Mouse (Mus musculus): ENCODE data around the gene Dync1li1. TPM values are rescaled to one million over a fixed set of nuclear protein-coding genes. Genes with fewer than 3 reads are reported as not detected.

Gene Dync1li1
- polyA plus RNA-seq, 1 experiment from 2014 or later, result 16.3 TPM

DNA sequence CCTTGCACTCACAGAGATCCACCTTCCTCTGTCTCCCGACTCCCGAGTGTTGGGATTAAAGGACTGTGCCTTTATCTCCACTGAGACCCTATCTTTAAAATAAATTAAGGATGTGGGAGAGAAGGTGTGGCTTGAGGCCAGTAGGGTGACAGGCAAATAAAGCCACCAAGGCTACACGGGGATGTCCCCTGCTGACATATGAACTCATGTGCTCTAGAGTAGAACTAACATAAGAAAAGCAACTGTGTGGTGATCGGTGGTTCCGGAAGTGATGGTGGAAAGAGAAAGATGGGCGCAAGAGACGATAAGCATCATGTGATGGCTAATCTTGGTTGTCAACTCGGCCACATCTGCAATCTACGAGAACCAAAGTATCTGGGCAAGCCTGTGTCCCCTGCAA lies 63.7 kb downstream of the Dync1li1 start:
- no peaks in the 10 kb centered on the region for H3K27me3 ChIP-seq (ENCODE audit: insufficient read depth, low read length)
- no peaks in the 10 kb centered on the region for H3K4me1 ChIP-seq (ENCODE audit: insufficient read depth)
- no peak overlapping the region for H3K9ac ChIP-seq (replicated peaks)
- DNase-seq (no peak), ATAC-seq (no peak)
- H3K9me3 ChIP-seq (ENCODE audit: low read length), result no peaks in the 10 kb centered on the region
- TF ChIP-seq EP300 (IDR thresholded peaks at IDR 0.05; ENCODE audit: low read depth), result no peak
- no peak for TF ChIP-seq CTCF (IDR thresholded peaks at IDR 0.05; ENCODE audit: low read depth)
- H3K27ac ChIP-seq (ENCODE audit: low read depth), result no peak overlapping the region
- H3K4me3 ChIP-seq (ENCODE audit: low read depth, low read length), result no peak overlapping the region
- peaks cover 29% of the 10 kb centered on the region for H3K36me3 ChIP-seq (replicated peaks; ENCODE audit: insufficient read depth, low read length)
- WGBS (ENCODE audit: insufficient replicate concordance), result 60% methylated on average over 9 of the region's 9 CpGs
- 0 out of 2 replicates have a peak overlapping the region, but pooled peaks have one; percentile 87 for H3K4me2 ChIP-seq (ENCODE audit: low read depth, low read length)

GRCm38 (mm10) chr9:114752863-114753484 lies 64.4 kb downstream of the Dync1li1 start:
- Histone ChIP-seq H3K27ac (ENCODE audit: low read depth) (peak overlapping the region; percentile 63), H3K4me3 (ENCODE audit: low read depth, low read length) (peak overlapping the region; percentile 59), H3K27me3 (ENCODE audit: insufficient read depth, low read length) (no peaks in the 10 kb centered on the region), H3K4me2 (ENCODE audit: low read depth, low read length) (peak overlapping the region; percentile 87), H3K9me3 (ENCODE audit: low read length) (no peaks in the 10 kb centered on the region), H3K9ac (replicated peaks) (peak overlapping the region; percentile 53), H3K4me1 (ENCODE audit: insufficient read depth) (no peaks in the 10 kb centered on the region), H3K36me3 (replicated peaks; ENCODE audit: insufficient read depth, low read length) (peaks cover 22% of the 10 kb centered on the region)
- ATAC-seq (peak; percentile 92), DNase-seq (peak; percentile 94)
- TF ChIP-seq EP300 (IDR thresholded peaks at IDR 0.05; ENCODE audit: low read depth) (no peak), CTCF (IDR thresholded peaks at IDR 0.05; ENCODE audit: low read depth) (peak; percentile 100)
- WGBS (ENCODE audit: insufficient replicate concordance), result 3% methylated on average over 36 of the region's 36 CpGs

- WGBS (ENCODE audit: insufficient replicate concordance), result 62% methylated on average over 7 of the region's 7 CpGs
- no peaks in the 10 kb centered on the region for H3K9me3 ChIP-seq (ENCODE audit: low read length)
- no peak overlapping the region for H3K4me2 ChIP-seq (ENCODE audit: low read depth, low read length)
- no peaks in the 10 kb centered on the region for H3K27me3 ChIP-seq (ENCODE audit: insufficient read depth, low read length)
- no peak overlapping the region for H3K9ac ChIP-seq (replicated peaks)
- DNase-seq (no peak), ATAC-seq (no peak)
- peaks cover 43% of the 10 kb centered on the region for H3K36me3 ChIP-seq (replicated peaks; ENCODE audit: insufficient read depth, low read length)
- TF ChIP-seq EP300 (IDR thresholded peaks at IDR 0.05; ENCODE audit: low read depth) (no peak), CTCF (IDR thresholded peaks at IDR 0.05; ENCODE audit: low read depth) (no peak)
- H3K4me1 ChIP-seq (ENCODE audit: insufficient read depth), result 0 out of 2 replicates have a peak, but pooled peaks cover 3% of the 10 kb centered on the region
- no peak overlapping the region for H3K27ac ChIP-seq (ENCODE audit: low read depth)
- H3K4me3 ChIP-seq (ENCODE audit: low read depth, low read length), result no peak overlapping the region
Observed at GRCm38 (mm10) chr9:114758272-114758671, 69.7 kb downstream of the Dync1li1 start.

GRCm38 (mm10) chr9:114758801-114759200 lies 70.2 kb downstream of the Dync1li1 start:
- Histone ChIP-seq H3K4me2 (ENCODE audit: low read depth, low read length) (no peak overlapping the region), H3K4me1 (ENCODE audit: insufficient read depth) (0 out of 2 replicates have a peak, but pooled peaks cover 3% of the 10 kb centered on the region), H3K4me3 (ENCODE audit: low read depth, low read length) (no peak overlapping the region), H3K9ac (replicated peaks) (no peak overlapping the region), H3K27me3 (ENCODE audit: insufficient read depth, low read length) (no peaks in the 10 kb centered on the region), H3K27ac (ENCODE audit: low read depth) (no peak overlapping the region), H3K36me3 (replicated peaks; ENCODE audit: insufficient read depth, low read length) (peaks cover 43% of the 10 kb centered on the region), H3K9me3 (ENCODE audit: low read length) (no peaks in the 10 kb centered on the region)
- WGBS (ENCODE audit: insufficient replicate concordance), result 60% methylated on average over 5 of the region's 5 CpGs
- DNase-seq (no peak), ATAC-seq (no peak)
- no peak for TF ChIP-seq EP300 (IDR thresholded peaks at IDR 0.05; ENCODE audit: low read depth)
- no peak for TF ChIP-seq CTCF (IDR thresholded peaks at IDR 0.05; ENCODE audit: low read depth)

GRCm38 (mm10) chr9:114759886-114760285 lies 71.3 kb downstream of the Dync1li1 start:
- DNase-seq (no peak), ATAC-seq (no peak)
- Histone ChIP-seq H3K4me3 (ENCODE audit: low read depth, low read length) (no peak overlapping the region), H3K36me3 (replicated peaks; ENCODE audit: insufficient read depth, low read length) (peaks cover 43% of the 10 kb centered on the region), H3K4me2 (ENCODE audit: low read depth, low read length) (no peak overlapping the region), H3K4me1 (ENCODE audit: insufficient read depth) (0 out of 2 replicates have a peak, but pooled peaks cover 3% of the 10 kb centered on the region), H3K9ac (replicated peaks) (no peak overlapping the region), H3K27me3 (ENCODE audit: insufficient read depth, low read length) (no peaks in the 10 kb centered on the region), H3K27ac (ENCODE audit: low read depth) (no peak overlapping the region), H3K9me3 (ENCODE audit: low read length) (no peaks in the 10 kb centered on the region)
- WGBS (ENCODE audit: insufficient replicate concordance), result 79% methylated on average over 4 of the region's 4 CpGs
- TF ChIP-seq CTCF (IDR thresholded peaks at IDR 0.05; ENCODE audit: low read depth), result no peak
- no peak for TF ChIP-seq EP300 (IDR thresholded peaks at IDR 0.05; ENCODE audit: low read depth)

DNA sequence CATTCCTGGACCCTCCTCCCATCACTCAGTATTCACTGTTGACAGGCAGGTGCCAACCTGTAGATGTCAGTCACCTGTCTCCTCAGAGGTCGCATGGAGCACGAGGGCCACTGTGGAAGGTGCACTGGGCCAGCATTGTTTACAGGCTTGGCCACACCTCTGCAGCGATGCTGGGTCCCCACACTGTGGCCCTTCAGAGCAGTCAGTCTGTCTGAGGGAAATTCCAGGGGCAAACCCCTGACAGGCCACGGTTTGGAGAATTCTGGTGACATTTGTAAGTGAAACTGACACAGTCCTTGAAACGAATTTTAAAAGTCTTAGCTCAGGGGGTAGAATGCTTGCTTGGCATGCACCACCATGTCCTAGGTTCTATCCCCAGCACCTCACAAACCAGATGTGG lies 71.8 kb downstream of the Dync1li1 start:
- Histone ChIP-seq H3K4me2 (ENCODE audit: low read depth, low read length) (no peak overlapping the region), H3K36me3 (replicated peaks; ENCODE audit: insufficient read depth, low read length) (peaks cover 43% of the 10 kb centered on the region), H3K9ac (replicated peaks) (no peak overlapping the region), H3K9me3 (ENCODE audit: low read length) (no peaks in the 10 kb centered on the region), H3K4me1 (ENCODE audit: insufficient read depth) (0 out of 2 replicates have a peak, but pooled peaks cover 3% of the 10 kb centered on the region), H3K27ac (ENCODE audit: low read depth) (no peak overlapping the region), H3K27me3 (ENCODE audit: insufficient read depth, low read length) (no peaks in the 10 kb centered on the region), H3K4me3 (ENCODE audit: low read depth, low read length) (no peak overlapping the region)
- ATAC-seq (no peak), DNase-seq (no peak)
- TF ChIP-seq CTCF (IDR thresholded peaks at IDR 0.05; ENCODE audit: low read depth), result no peak
- TF ChIP-seq EP300 (IDR thresholded peaks at IDR 0.05; ENCODE audit: low read depth), result no peak
- 77% methylated on average over 5 of the region's 5 CpGs for WGBS (ENCODE audit: insufficient replicate concordance)
